Mouse (Mus musculus): ENCODE data around the gene B4galt1. TPM values are rescaled to one million over a fixed set of nuclear protein-coding genes. Genes with fewer than 3 reads are reported as not detected.

The B4galt1 gene
- total RNA-seq, 2 experiments from 2014 or later, result 6.8 to 7.0 TPM

DNA sequence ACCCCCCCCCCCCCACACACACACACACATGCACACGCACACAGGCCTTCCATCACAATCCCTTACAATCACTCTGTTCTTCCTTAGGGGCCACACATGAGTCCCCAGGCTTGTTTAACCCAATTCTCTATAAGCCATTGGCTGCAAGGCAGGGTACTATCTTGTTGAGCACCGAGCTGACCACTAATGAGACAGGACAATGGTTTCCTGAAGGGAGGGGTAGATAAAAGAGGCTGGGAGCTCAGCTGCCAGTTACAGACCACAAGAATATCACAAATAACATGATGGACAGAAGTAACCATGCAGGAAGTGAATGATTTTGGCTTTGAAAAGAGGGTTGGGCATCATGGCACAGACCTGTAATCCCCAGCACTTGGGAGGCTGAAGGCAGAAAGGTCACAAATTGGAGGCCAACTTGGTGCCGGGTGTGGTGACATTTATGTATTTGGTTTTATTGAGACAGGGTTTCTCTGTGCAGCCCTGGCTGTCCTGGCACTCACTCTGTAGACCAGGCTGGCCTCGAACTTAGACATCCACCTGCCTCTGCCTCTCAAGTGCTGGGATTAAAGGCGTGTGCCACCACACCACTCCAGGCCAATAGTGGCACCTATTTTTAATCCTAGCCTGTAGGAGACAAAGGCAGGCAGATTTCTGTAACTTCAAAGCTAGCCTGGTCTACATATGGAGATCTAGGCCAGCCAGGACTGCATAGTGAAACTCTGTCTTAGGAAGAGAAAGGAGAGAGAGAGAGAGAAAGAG is 21.2 kb upstream of the B4galt1 start:
- no peak for DNase-seq (ENCODE audit: extremely low spot score in 1 of 2, low spot score in 2 of 2)
- intact Hi-C loops (cut with DNase I), result no loop called here

DNA sequence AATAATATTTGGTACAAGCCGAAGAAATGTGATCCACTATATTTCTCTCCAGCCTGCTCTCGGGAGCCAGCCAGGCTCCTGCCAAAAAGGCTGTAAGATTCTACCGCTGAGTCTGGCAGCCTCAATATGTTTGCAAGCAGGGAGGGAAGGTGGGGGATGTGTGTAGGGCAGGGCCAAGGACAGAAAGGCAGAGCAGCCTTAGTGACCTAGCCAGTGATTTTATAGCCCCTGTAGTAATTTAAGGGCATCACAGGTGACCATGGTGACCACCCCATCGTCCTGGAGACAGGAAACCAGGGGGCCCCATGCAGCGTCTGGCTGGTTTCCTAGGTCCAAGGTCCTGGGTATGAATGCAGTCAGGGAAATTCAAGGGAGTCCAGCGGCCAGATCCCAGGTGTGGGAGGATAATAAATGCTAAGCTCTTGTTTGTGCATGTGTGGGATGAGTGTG is 20.4 kb upstream of the B4galt1 start:
- intact Hi-C loops (cut with DNase I), result no loop called here
- DNase-seq (ENCODE audit: extremely low spot score in 1 of 2, low spot score in 2 of 2), result peak in 1 of 2 experiments; percentile 41

DNA sequence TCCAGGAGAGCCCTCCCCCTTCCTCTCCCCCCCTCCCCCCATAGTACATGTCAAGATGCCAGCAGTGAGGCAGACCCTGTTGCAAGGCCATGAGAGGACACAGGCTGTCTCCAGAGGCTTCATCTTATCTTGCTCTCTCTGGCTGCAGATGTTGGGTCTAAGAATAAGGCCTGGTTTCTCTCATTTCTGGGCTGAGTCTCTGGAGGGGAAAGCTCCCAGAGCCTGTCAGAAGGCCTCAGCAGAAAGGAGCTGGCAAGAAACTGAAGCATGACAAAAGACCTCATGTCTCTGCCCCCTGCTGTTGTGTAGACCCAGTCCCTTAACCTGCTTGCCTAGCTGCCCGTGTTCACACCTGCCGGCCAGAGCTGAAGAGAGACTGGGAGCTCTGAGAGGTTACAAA is 19.5 kb upstream of the B4galt1 start:
- intact Hi-C loops (cut with DNase I), result no loop called here

DNA sequence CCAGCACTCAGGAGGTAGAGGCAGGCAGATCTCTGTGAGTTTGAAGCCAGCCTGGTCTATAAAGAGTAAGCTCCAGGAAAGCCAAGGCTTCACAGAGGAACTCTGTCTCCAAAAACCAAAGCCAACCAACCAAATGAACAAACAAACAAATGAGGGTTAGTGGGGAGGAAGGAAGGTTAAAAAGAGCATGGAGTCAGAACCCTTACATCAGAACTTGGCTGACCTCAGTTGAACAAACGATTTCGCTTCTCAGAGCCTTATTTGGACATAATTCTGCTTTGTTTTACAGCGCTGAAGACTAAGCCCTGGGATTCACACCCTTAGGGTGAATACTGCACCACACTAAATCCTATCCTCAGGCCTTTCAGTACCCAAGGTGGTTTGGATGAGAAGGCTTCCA is 18.3 kb upstream of the B4galt1 start:
- no peak for DNase-seq (ENCODE audit: extremely low spot score in 1 of 2, low spot score in 2 of 2)

More for the DNA sequence above, 19.5 kb upstream of the B4galt1 start:
- no peak for DNase-seq (ENCODE audit: extremely low spot score in 1 of 2, low spot score in 2 of 2)

DNA sequence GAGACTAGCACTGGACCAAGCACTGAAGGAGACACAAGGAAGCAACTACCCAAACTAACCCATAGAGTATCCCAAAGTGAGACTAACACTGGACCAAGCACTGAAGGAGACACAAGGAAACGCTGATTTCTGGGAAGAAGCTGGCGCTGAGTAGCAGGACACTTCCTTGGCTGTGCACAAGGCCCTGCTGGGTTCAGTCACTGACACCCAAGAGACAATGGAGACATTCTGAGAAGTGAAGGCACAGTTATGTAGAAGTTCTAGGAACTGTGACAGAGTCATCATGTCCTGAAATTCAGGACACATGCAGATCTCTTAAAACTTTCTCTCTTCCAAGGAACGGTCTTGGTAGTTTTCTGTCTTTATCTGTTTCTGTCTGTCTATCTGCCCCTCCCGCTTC is 16.4 kb upstream of the B4galt1 start:
- intact Hi-C loops (cut with DNase I), result no loop called here

More for the DNA sequence above, 18.3 kb upstream of the B4galt1 start:
- intact Hi-C loops (cut with DNase I), result no loop called here

DNA sequence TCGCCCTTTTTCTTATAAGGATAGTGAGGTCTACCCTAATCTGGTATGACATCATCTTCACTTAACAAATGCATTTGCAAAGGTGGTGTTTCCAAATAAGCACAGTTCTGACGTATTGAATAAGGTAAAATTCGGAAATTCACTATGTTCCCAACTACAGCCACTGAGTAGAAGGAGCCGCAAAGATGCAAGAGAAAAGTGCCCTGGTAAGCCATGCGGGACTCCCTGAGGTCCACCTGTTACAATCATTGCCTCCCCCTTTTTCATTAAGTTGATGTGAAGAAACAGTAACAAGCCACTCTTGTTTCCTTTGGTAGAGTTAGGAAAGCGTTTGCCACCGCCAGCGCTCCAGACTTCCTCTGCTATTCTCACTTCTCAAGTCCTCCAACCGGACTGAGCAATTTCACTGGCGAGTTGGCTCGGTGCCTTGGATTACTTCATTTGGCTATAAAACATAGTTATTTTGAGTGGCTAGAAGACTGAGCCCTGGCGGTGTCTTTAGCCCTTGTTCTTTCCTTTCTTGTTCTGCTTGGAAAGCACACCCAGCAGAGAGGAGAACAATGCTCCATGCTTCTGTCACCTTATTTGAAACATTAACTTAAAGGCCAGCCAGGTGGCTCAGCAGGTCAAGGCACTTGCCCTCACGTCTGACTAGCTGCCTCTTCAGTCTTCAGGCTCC is 14.9 kb upstream of the B4galt1 start:
- DNase-seq (ENCODE audit: extremely low spot score in 1 of 2, low spot score in 2 of 2), result peak; percentile 52 to 72
- intact Hi-C loops (cut with DNase I), result no loop called here

More for the DNA sequence above, 16.4 kb upstream of the B4galt1 start:
- DNase-seq (ENCODE audit: extremely low spot score in 1 of 2, low spot score in 2 of 2), result no peak

DNA sequence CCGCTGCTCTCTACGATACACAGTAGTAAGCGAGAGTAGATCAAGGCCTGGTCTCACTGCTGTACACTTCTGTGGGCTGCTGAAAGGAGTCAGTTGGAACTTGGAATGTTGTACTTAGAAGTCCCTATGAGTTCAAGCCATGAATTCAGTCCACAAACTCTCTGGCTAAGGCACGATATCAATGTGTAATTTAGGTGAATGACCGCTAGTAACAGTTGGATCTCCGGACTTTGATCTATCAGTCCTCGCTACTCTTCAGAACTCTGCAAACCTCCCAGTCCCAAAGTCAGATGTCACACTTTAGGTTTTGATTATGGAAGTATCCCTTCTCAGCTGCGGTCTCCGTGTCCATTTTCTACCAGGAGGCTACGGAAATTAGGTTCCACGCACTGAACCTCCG is 10.6 kb upstream of the B4galt1 start:
- DNase-seq (ENCODE audit: extremely low spot score in 1 of 2, low spot score in 2 of 2), result no peak
- intact Hi-C loops (cut with DNase I), result no loop called here

DNA sequence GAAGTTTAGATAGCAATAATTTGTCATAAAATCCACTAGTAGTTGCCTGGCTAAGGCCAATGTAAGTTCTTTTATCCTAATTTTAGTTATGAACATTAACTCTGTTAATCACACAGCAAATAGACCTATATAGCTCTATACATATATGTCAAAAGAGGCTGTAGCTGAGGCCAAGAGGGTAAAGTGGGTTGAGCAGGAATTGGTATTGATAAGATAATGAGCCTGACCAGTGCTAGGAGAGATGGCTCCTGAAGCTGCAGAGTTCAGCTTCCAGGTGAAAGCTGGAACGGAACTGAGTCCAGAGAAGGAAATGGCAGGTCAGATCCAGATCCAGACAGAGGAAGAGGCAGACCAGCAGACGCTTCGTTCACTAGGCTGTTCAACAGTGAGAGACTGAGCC is 9.5 kb upstream of the B4galt1 start:
- intact Hi-C loops (cut with DNase I), result no loop called here
- DNase-seq (ENCODE audit: extremely low spot score in 1 of 2, low spot score in 2 of 2), result no peak

DNA sequence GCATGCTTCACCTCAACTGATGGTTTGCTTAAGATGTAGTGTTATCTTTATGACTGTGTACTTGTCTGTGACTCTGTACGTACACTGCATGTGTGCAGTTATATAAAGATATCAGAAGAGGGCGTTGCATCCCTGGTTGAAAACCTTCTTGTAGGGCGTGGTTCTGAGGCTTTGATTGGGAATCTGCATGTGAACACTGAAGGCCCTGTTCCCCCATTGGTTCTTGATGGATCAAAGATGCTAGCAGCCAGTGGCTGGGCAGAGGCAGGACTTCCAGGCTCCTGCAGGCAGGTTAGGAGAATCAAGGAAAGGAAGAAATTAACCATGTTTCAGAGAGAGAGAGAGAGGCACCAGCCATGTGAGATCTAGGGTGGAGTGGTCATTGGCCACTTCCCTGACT is 7.3 kb upstream of the B4galt1 start:
- DNase-seq (ENCODE audit: extremely low spot score in 1 of 2, low spot score in 2 of 2), result no peak
- intact Hi-C loops (cut with DNase I), result no loop called here

DNA sequence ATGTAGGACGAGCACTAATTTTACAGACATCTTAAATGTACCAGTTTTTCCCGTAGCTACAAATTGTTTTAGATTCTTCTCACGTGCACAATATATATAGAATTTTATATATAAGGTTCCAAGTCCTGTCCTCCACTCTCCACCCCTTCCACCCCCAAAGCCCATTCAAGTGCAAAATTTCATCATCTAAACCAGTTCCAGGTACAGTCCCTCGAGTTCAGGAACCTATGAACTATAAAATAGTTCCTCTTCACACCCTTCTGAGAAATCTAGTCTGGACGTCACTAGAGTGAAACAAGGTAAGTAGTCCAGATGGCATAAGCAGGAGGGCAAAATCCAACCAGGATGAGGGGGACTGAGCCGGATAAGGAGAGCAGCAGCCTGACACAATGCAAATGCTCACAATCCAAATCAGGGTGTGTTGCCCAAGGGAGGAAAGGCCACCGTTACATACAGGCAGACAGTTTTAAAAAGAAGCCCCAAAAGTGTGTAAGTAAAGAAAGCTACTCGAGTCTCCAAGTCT is 4.1 kb upstream of the B4galt1 start:
- no peak for DNase-seq (ENCODE audit: extremely low spot score in 1 of 2, low spot score in 2 of 2)
- intact Hi-C loops (cut with DNase I), result loop anchor here (10.0 kb wide), 1 partner anchor 83 kb away; no protein-coding TSS in a partner anchor

DNA sequence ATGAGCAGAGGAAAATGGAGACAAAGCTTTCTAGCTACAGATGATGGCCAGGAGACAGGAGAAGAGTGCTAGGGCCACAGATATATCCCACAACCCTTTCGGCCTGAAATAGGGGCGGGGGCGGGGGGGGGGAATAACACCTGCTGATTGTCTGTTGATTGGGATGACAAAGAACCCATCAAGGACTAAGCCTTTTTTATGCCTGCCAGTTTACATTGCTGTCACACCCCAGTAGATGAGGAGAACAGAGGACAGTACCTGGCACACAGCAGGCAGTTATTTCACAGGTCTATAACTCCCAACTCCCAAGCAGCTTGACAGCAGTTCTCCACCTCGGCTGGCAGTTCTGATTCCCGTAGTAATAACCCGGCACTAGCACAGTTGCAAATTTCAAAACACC is 2.8 kb upstream of the B4galt1 start:
- DNase-seq (ENCODE audit: extremely low spot score in 1 of 2, low spot score in 2 of 2), result no peak
- intact Hi-C loops (cut with DNase I), result loop anchor here (10.0 kb wide), 1 partner anchor 82 kb away; no protein-coding TSS in a partner anchor

DNA sequence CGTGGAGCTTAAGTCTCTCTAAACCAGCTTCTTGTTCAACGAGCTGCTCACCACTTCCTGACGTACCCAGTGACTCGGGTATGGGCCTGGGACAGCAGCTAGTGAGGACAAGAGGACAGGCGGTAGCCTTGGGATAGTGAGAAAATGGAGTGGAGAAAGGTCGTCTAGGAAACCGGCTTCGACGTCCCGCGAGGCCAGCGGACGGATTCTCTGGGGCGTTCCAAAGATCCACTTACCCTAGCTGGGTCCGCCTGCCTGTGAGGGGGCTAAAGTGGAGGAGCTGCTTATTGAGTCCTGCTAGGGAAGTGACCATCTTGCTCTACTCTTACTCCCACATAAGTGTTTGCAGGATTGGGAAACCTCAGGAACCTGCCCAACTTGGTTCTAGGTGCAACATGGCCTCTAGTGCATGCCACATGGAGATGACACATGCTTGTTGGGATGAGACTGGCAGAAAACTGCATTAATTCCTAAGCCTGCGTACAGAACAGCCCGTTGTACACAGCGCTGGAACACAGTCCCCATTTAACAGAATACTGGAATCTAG is 655 bp upstream of the B4galt1 start:
- no peak for DNase-seq (ENCODE audit: extremely low spot score in 1 of 2, low spot score in 2 of 2)
- intact Hi-C loops (cut with DNase I), result loop anchor here (10.0 kb wide), 1 partner anchor 80 kb away; no protein-coding TSS in a partner anchor

DNA sequence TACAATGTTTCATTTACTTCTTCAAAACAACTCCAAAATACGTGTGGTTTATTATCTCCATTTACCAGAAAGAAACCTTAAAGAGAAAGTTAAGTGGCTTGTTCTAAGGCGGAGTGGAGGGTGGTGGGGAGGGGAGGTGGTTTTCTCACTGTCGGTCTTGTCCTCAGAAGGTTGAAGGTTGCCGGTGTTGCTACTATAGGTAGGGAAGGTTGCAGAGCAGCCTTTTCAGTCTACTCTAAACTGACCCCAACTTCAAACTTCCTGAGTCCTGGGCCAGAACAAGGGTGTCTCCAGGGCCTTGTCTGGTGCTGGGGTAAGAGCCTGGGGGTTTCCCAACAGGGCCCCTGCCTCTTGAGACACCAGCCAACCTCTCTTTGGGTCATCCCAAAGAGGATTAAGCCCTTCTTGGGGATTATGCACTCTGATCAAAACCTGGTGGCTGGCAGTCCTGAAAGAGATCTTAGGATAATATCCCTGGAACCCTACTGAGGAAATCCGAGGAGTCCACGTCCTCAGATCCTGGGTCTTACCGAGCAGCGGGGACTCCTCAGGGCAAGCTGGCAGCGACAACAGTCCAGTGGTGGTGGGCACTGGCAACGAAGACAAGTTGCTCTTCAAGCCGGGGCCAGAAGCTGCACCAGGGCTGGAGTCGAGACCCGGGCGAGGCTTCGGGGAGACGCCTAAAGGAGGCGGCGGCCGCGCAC is 792 bp downstream of the B4galt1 start:
- DNase-seq (ENCODE audit: extremely low spot score in 1 of 2, low spot score in 2 of 2), result no peak
- intact Hi-C loops (cut with DNase I), result loop anchor here (10.0 kb wide), 1 partner anchor 78 kb away; no protein-coding TSS in a partner anchor

DNA sequence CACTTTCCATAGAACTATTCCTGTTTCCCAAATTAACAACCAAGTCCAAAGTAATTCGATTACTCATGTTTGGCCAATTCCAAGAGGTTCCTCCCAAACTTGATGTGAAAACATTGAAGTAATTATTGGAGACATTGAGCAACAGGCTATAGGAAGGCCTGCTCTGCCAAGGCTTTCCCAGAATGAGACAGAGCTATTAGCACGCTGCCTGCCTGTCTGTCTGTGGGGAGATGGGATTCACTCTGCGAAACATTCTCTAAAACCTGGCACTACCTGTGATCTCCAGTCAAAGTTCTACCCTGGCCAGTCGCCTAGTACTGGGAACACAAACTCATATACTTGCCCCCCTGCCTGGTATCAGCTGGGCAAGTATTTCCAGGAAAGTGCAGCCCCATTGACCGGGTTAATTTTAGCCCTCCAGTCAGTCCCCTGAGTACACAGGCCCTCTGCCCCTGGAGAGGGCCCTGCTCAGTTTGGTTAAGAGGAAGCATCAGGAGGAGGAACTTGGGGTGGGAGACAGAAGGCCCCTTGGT is 1.5 kb downstream of the B4galt1 start:
- intact Hi-C loops (cut with DNase I), result loop anchor here (10.0 kb wide), 1 partner anchor 78 kb away; no protein-coding TSS in a partner anchor
- DNase-seq (ENCODE audit: extremely low spot score in 1 of 2, low spot score in 2 of 2), result peak in 1 of 2 experiments; percentile 32

DNA sequence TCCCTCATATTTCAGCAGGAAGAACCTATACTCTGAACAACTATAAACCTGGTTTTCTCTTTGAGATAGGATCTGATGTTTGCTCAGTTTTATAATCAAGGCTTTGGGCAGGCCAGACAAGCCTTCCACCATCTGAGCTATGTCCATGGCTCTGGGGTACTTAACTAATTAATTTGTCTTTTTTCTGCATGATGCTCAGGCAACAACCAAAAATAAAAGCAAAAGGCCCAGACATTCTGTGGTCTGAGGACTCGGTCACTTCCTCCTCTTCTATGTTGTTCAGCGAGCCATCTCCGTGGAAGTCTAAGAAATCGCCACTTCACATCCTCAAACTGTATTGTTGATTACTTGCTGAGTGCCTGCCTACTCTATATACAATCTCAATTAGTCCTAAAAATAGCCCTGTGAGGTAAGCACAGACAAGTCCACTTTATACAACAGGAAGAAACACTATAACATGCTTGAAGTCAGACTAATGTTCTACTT is 2.0 kb downstream of the B4galt1 start:
- no peak for DNase-seq (ENCODE audit: extremely low spot score in 1 of 2, low spot score in 2 of 2)
- intact Hi-C loops (cut with DNase I), result loop anchor here (10.0 kb wide), 1 partner anchor 77 kb away; no protein-coding TSS in a partner anchor

DNA sequence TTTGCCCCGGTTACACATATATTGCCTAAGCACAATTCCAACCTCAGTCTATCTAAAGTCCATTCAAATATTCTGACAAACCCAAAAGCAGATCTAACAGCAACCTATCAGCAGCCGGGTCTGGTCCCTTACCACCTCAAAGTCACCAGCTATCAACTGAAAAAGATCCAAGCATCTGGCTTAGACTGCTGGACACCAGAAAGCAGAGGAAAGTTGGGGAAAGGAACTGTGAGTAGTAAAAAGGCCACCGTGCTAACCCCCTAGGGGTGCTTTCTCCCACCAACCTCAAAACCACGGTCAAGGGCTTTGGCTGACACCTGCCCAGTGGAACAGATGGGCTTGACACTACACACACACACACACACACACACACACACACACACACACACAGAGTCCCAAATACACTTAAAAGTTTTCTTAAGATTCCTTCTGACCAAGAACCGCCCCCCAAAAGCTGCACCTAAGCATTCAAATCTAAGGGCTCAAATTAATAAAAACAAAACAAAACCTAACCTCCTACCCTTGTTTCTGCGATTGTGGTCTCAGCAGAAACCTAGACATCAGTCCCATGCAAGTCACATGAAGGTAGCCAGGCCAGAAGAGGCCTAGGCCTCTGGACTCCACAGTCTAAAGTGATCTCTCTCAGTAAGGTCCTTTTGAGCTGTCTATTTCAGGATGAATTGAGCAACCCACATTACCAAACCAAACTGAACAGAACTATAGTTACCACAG is 2.6 kb downstream of the B4galt1 start:
- DNase-seq (ENCODE audit: extremely low spot score in 1 of 2, low spot score in 2 of 2), result no peak
- intact Hi-C loops (cut with DNase I), result loop anchor here (10.0 kb wide), 1 partner anchor 76 kb away; no protein-coding TSS in a partner anchor

DNA sequence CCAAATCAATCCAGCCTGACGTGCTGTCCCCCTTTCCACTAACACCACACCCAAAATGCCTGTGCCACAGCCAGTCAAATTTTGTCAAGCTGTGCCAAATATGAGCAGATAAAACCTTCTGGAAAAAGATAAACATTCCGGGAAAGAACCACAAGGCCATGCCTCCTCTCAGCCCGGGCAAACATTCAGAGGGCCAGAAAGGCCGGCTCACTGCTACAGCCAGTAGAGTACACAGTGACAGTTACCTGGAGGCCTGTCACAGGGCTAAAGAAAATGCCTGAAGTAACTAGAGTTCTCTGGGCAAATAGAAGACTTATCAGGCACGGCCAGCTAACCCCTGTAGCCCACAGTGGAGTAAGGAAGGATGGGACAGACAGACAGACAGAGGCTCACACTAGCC is 3.2 kb downstream of the B4galt1 start:
- intact Hi-C loops (cut with DNase I), result loop anchor here (10.0 kb wide), 1 partner anchor 76 kb away; no protein-coding TSS in a partner anchor

DNA sequence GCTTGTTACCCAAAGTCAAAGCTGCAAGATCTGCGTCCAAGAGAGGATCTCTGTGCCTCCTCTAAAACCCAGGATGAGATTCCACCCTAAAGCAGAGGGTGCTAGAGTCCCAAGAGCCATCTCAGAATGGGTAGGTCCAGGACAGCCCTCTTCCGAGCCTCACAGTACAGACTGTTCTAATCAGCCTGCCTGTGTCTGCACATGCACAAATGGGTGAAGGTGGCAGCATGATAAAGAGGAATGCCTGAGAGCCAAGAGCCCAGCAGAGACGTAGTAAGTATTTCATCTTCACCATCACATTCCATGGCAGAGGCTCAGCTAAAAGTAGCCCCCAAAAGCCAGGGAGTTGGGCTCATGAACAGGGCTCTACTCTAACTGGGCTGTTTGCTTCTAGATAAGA is 4.3 kb downstream of the B4galt1 start:
- no peak for DNase-seq (ENCODE audit: extremely low spot score in 1 of 2, low spot score in 2 of 2)
- intact Hi-C loops (cut with DNase I), result no loop called here

More for the DNA sequence above, 3.2 kb downstream of the B4galt1 start:
- no peak for DNase-seq (ENCODE audit: extremely low spot score in 1 of 2, low spot score in 2 of 2)
